Mouse (Mus musculus) MEL (cell line): ENCODE results near the gene Rps25. TPM values are rescaled to one million over a fixed set of nuclear protein-coding genes. Genes with fewer than 3 reads are reported as not detected.
"Not testable (repeated sequence)": the region's sequence is repeated elsewhere in the genome, so short reads cannot be mapped to it uniquely, and the experiment has no call there.

Source experiments
- DNase-seq: peaks from one replicate; pipeline ENCODE4 v3.0.0; 2011; ENCODE audit warnings: low read depth, low spot score
- H3K27ac ChIP-seq: 2 replicates; pipeline ENCODE4 v1.5.1; 2012; ENCODE audit warnings: low read depth, mild to moderate bottlenecking, control low read depth, low read length, moderate library complexity; ENCODE audit not compliant: control insufficient read depth
- H3K27me3 ChIP-seq, 2 experiments: fragments of 150-350 bp in 1 of 2; sonication (generic) in 1 of 2; 2 replicates each; pipeline ENCODE4 v1.6.1; 2012; ENCODE audit warnings: low read length in 2 of 2, mild to moderate bottlenecking in 2 of 2, improper control_type of control experiment in 1 of 2, moderate library complexity in 1 of 2; ENCODE audit not compliant: insufficient read depth in 2 of 2, control insufficient read depth in 1 of 2
- H3K36me3 ChIP-seq, 2 experiments: 2 replicates each; pipeline ENCODE4 v1.6.1; 2012 to 2014; ENCODE audit warnings: low read length in 2 of 2, improper control_type of control experiment in 1 of 2, inconsistent platforms in 1 of 2, mild to moderate bottlenecking in 1 of 2; ENCODE audit not compliant: insufficient read depth in 2 of 2, control insufficient read depth in 1 of 2
- H3K4me1 ChIP-seq, 2 experiments: fragments of 150-350 bp in 1 of 2; sonication (generic) in 1 of 2; 2 replicates each; pipeline ENCODE4 v1.6.1; 2012; ENCODE audit warnings: low read length in 2 of 2, improper control_type of control experiment in 1 of 2, mild to moderate bottlenecking in 1 of 2; ENCODE audit not compliant: insufficient read depth in 2 of 2, control insufficient read depth in 1 of 2
- H3K4me3 ChIP-seq, 2 experiments: fragments of 150-350 bp in 1 of 2; sonication (generic) in 1 of 2; 2 replicates each; pipeline ENCODE4 v1.5.1; 2012; ENCODE audit warnings: low read depth in 2 of 2, low read length in 2 of 2, mild to moderate bottlenecking in 2 of 2, moderate library complexity in 2 of 2, control low read depth in 1 of 2, improper control_type of control experiment in 1 of 2; ENCODE audit not compliant: control insufficient read depth in 1 of 2, insufficient read depth in 1 of 2
- H3K79me2 ChIP-seq: 2 replicates; pipeline ENCODE4 v1.6.1; 2012; ENCODE audit warnings: mild to moderate bottlenecking, low read length, moderate library complexity; ENCODE audit not compliant: control insufficient read depth, poor library complexity, insufficient read depth
- H3K9ac ChIP-seq: 2 replicates; pipeline ENCODE4 v1.6.1; 2012; ENCODE audit warnings: low read depth, mild to moderate bottlenecking, control low read depth, low read length, moderate library complexity; ENCODE audit not compliant: control insufficient read depth, poor library complexity, severe bottlenecking
- H3K9me3 ChIP-seq: fragments of 150-350 bp; sonication (generic); replicated peaks from 2 replicates; pipeline ENCODE4 v1.6.1; 2012; ENCODE audit warnings: mild to moderate bottlenecking, low read length, improper control_type of control experiment, moderate library complexity; ENCODE audit not compliant: insufficient read depth
- CHD1 ChIP-seq: IDR thresholded peaks from 2 replicates; pipeline ENCODE4 v1.6.1; 2012; ENCODE audit warnings: low read depth, mild to moderate bottlenecking, inconsistent platforms, low read length, improper control_type of control experiment
- CHD2 ChIP-seq: IDR thresholded peaks from 2 replicates; pipeline ENCODE4 v1.6.1; 2011; ENCODE audit warnings: low read length, improper control_type of control experiment
- E2F4 ChIP-seq: IDR thresholded peaks from 2 replicates; pipeline ENCODE4 v1.6.1; 2011; ENCODE audit warnings: low read depth, low read length, improper control_type of control experiment, borderline replicate concordance
- ELF1 ChIP-seq: IDR thresholded peaks from 2 replicates; pipeline ENCODE4 v1.6.1; 2014; ENCODE audit warnings: low read depth, mild to moderate bottlenecking, inconsistent platforms, low read length, improper control_type of control experiment, moderate library complexity
- JUND ChIP-seq: IDR thresholded peaks from 2 replicates; pipeline ENCODE4 v1.6.1; 2011; ENCODE audit warnings: low read depth, mild to moderate bottlenecking, improper control_type of control experiment, low read length
- KAT2A ChIP-seq: conservative IDR thresholded peaks from 2 replicates; pipeline ENCODE4 v1.6.1; 2012; ENCODE audit warnings: low read depth, low read length, improper control_type of control experiment, inconsistent platforms
- MAX ChIP-seq: IDR thresholded peaks from 2 replicates; pipeline ENCODE4 v1.6.1; 2011; ENCODE audit warnings: low read length, improper control_type of control experiment
- MEF2A ChIP-seq: IDR thresholded peaks from 2 replicates; pipeline ENCODE4 v1.6.1; 2014; ENCODE audit warnings: low read depth, mild to moderate bottlenecking, inconsistent platforms, low read length, improper control_type of control experiment; ENCODE audit not compliant: poor library complexity, insufficient replicate concordance, severe bottlenecking; ENCODE audit errors: extremely low read depth
- MXI1 ChIP-seq: IDR thresholded peaks from 2 replicates; pipeline ENCODE4 v1.6.1; 2011; ENCODE audit warnings: mild to moderate bottlenecking, low read depth, low read length, improper control_type of control experiment
- MYB ChIP-seq: IDR thresholded peaks from 2 replicates; pipeline ENCODE4 v1.6.1; 2011; ENCODE audit warnings: mild to moderate bottlenecking, low read depth, low read length, improper control_type of control experiment
- MYC ChIP-seq: IDR thresholded peaks from 2 replicates; pipeline ENCODE4 v1.6.1; 2011; ENCODE audit warnings: low read depth, mild to moderate bottlenecking, low read length, improper control_type of control experiment, moderate library complexity
- NELFE ChIP-seq: IDR thresholded peaks from 2 replicates; pipeline ENCODE4 v1.6.1; 2011; ENCODE audit warnings: low read depth, low read length, improper control_type of control experiment
- POLR2A ChIP-seq, 2 experiments: IDR thresholded peaks; 2 replicates each; pipeline ENCODE4 v1.6.1; 2011 to 2012; ENCODE audit warnings: low read length in 2 of 2, mild to moderate bottlenecking in 2 of 2, control low read depth in 1 of 2, improper control_type of control experiment in 1 of 2, low read depth in 1 of 2, moderate library complexity in 1 of 2; ENCODE audit not compliant: control insufficient read depth in 1 of 2, insufficient read depth in 1 of 2, poor library complexity in 1 of 2
- POLR2AphosphoS2 ChIP-seq: IDR thresholded peaks from 2 replicates; pipeline ENCODE4 v1.6.1; 2011; ENCODE audit warnings: low read length, improper control_type of control experiment
- POLR2AphosphoS5 ChIP-seq: IDR thresholded peaks from 2 replicates; pipeline ENCODE4 v1.6.1; 2012; ENCODE audit warnings: low read depth, borderline replicate concordance, mild to moderate bottlenecking, inconsistent platforms, low read length, moderate library complexity, mixed read lengths
- RAD21 ChIP-seq: IDR thresholded peaks from 2 replicates; pipeline ENCODE4 v1.6.1; 2011; ENCODE audit warnings: mild to moderate bottlenecking, low read depth, low read length, improper control_type of control experiment
- SIN3A ChIP-seq: IDR thresholded peaks from 2 replicates; pipeline ENCODE4 v1.6.1; 2012; ENCODE audit warnings: low read length, improper control_type of control experiment, inconsistent platforms
- TAL1 ChIP-seq: IDR thresholded peaks from 2 replicates; pipeline ENCODE4 v1.6.1; 2012; ENCODE audit warnings: mild to moderate bottlenecking, inconsistent platforms, low read length, moderate library complexity, mixed read lengths
- TBP ChIP-seq: IDR thresholded peaks from 2 replicates; pipeline ENCODE4 v1.8.0; 2011; ENCODE audit warnings: low read depth, low read length, improper control_type of control experiment
- TCF12 ChIP-seq: IDR thresholded peaks from 2 replicates; pipeline ENCODE4 v1.6.1; 2014; ENCODE audit warnings: low read depth, mild to moderate bottlenecking, inconsistent platforms, low read length, improper control_type of control experiment, moderate library complexity
- UBTF ChIP-seq: IDR thresholded peaks from 2 replicates; pipeline ENCODE4 v1.6.1; 2012; ENCODE audit warnings: low read depth, mild to moderate bottlenecking, inconsistent platforms, low read length, improper control_type of control experiment, moderate library complexity, borderline replicate concordance; ENCODE audit not compliant: insufficient read depth
- USF1 ChIP-seq: IDR thresholded peaks from 2 replicates; pipeline ENCODE4 v1.6.1; 2014; ENCODE audit warnings: low read depth, mild to moderate bottlenecking, inconsistent platforms, low read length, improper control_type of control experiment, moderate library complexity
- ZC3H11A ChIP-seq: IDR thresholded peaks from 2 replicates; pipeline ENCODE4 v1.6.1; 2012; ENCODE audit warnings: low read depth, mild to moderate bottlenecking, inconsistent platforms, low read length, improper control_type of control experiment
- ZMIZ1 ChIP-seq: IDR thresholded peaks from 2 replicates; pipeline ENCODE4 v1.6.1; 2012; ENCODE audit warnings: low read depth, mild to moderate bottlenecking, inconsistent platforms, low read length, improper control_type of control experiment, moderate library complexity
- ZNF384 ChIP-seq: IDR thresholded peaks from 2 replicates; pipeline ENCODE4 v1.6.1; 2012; ENCODE audit warnings: low read depth, mild to moderate bottlenecking, inconsistent platforms, low read length, improper control_type of control experiment
- polyA plus RNA-seq, 2 experiments: library from polyadenylated mRNA; stranded (reverse) in 1 of 2; unstranded in 1 of 2; fragments of >175 nt in 1 of 2; fragments of >200 nt in 1 of 2; gene quantifications; 2 replicates each; pipeline versions ENCODE4 v1.2.1 to v1.2.4; 2012; ENCODE audit warnings: low replicate concordance in 2 of 2, low read depth in 1 of 2; ENCODE audit not compliant: insufficient read length in 2 of 2, insufficient read depth in 1 of 2, missing spikeins in 1 of 2
- total RNA-seq: library from RNA; depleted of rRNA; stranded (reverse); fragments of 300-350 nt; gene quantifications from 2 replicates; pipeline ENCODE4 v1.2.3, GENCODE M21; 2012

Gene Rps25
- total and polyA plus RNA-seq, 3 experiments = 2,743 to 3,114 TPM; not detected in 1

DNA sequence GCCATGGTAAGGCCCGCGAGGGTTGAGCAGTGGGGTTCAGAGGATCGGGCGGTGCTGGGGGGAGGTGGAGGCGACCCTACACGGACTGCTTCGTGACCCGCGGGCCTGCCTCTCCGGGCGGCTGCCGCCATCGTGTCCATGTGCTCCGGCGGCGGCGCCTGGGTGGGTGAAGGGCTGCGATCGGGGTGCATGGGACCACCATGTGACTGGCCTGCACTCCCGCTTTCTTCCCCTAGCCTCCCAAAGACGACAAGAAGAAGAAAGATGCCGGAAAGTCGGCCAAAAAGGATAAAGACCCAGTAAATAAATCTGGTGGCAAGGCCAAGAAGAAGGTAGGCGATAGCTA, 786 bp downstream of the Rps25 start:
- TF ChIP-seq TBP = peak; percentile 1; the same call in 1 of the 2 replicates
- no peak for TF ChIP-seq TCF12
- peak; percentile 78; the same call in 1 of the 2 replicates for TF ChIP-seq MYC
- TF ChIP-seq USF1 = 0 out of 2 replicates have a peak, but pooled peaks have one; percentile 7
- TF ChIP-seq E2F4 = no peak
- no peak for TF ChIP-seq CHD2
- TF ChIP-seq NELFE = no peak
- TF ChIP-seq JUND = no peak
- TF ChIP-seq POLR2A (IDR thresholded peaks at IDR 0.05; ENCODE audit: control insufficient read depth in 1 of 2, insufficient read depth in 1 of 2, low read depth in 1 of 2, low read length in 2 of 2, poor library complexity in 1 of 2) = 0 out of 4 replicates have a peak, but pooled peaks of 1 of the 2 experiments have one; percentile 3
- TF ChIP-seq KAT2A = no peak
- peak; percentile 5; the same call in 1 of the 2 replicates for TF ChIP-seq MEF2A
- no peak for TF ChIP-seq CHD1
- no peak for TF ChIP-seq MYB
- peak; percentile 89; the same call in 1 of the 2 replicates for TF ChIP-seq MAX
- Histone ChIP-seq H3K79me2 (peaks cover 29% of the 10 kb centered on the region), H3K36me3 (peaks cover 13 to 44% of the 10 kb centered on the region in 2 experiments), H3K27me3 (no peaks in the 10 kb centered on the region), H3K9me3 (no peaks in the 10 kb centered on the region), H3K4me3 (peak overlapping the region; percentile 90 to 92), H3K4me1 (peaks cover 0 to 33% of the 10 kb centered on the region in 2 experiments; a peak in 2 of 4 replicates), H3K27ac (peak overlapping the region; percentile 97), H3K9ac (peak overlapping the region; percentile 95)
- no peak for DNase-seq

DNA sequence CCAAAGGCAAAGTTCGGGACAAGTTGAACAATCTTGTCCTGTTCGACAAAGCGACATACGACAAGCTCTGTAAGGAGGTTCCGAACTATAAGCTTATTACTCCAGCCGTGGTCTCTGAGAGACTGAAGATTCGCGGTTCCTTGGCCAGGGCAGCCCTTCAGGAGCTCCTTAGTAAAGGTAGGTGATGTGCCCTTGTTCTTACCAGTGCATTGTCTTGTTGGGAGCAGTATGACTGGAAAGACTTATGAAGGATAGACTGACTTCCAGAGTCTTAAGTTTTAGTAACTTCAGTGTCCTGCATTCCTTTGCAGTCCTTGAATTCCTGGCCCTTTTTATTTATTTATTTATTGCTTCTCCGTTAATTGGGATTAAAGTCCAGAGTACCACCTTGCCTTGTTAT, 1.8 kb downstream of the Rps25 start:
- DNase-seq, H3K9me3 ChIP-seq, H3K27me3 ChIP-seq: not testable (repeated sequence)
- Histone ChIP-seq H3K4me3 (peak overlapping the region; percentile 90 to 92), H3K27ac (peak overlapping the region; percentile 97), H3K4me1 (peaks cover 0 to 37% of the 10 kb centered on the region in 2 experiments; a peak in 2 of 4 replicates), H3K36me3 (peaks cover 8 to 46% of the 10 kb centered on the region in 2 experiments), H3K79me2 (peaks cover 29% of the 10 kb centered on the region), H3K9ac (peak overlapping the region; percentile 95)
- TF ChIP-seq SIN3A = 0 out of 2 replicates have a peak, but pooled peaks have one; percentile 34

DNA sequence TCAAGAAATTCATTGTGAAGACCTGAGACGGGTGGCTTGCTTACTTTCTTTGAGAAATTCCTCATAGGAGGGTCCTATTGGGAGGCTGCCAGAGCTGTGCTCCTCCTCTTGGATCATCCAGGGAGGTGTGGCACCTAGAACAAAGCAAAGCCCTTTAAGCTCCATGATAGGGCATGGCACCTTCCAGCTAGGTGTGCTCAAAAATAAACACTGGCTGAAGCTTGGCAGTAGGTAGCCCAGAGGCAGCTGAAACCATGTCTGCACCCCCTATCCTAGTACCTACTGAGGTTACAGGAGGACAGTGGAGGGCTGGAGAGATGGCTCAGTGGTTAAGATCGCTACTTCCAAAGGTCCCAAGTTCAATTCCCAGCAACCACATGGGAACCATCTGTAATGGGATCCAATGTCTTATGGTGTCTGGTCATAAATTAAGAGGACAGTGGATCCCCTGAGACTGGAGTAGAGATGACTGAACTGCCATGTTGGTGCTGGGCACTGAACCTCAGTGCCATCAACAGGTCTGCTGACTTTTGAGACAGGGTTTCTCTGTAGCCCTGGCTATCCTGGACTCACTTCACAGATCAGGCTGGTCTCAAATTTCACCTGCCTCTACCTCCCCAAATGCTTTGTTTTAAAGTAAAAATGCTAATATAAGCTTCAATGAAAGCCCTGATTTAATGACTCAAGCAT, 3.9 kb downstream of the Rps25 start:
- Histone ChIP-seq H3K9me3 (no peaks in the 10 kb centered on the region), H3K9ac (no peak overlapping the region; the same call in 1 of the 2 replicates), H3K36me3 (peaks cover 6 to 41% of the 10 kb centered on the region in 2 experiments; a peak in 3 of 4 replicates), H3K4me1 (peaks cover 0 to 35% of the 10 kb centered on the region in 2 experiments; a peak in 2 of 4 replicates), H3K79me2 (peaks cover 26% of the 10 kb centered on the region), H3K4me3 (no peak overlapping the region), H3K27ac (peak overlapping the region; percentile 8), H3K27me3 (no peaks in the 10 kb centered on the region)
- peak; percentile 51 for DNase-seq
- TF ChIP-seq UBTF (no peak), POLR2AphosphoS5 (peak; percentile 60; the same call in 1 of the 2 replicates), JUND (no peak), MXI1 (no peak), CHD2 (no peak), TAL1 (no peak), TBP (no peak), SIN3A (no peak), ZC3H11A (no peak), RAD21 (no peak), POLR2AphosphoS2 (peak; percentile 57; the same call in 1 of the 2 replicates), ELF1 (no peak), ZMIZ1 (peak; percentile 40), MEF2A (no peak), ZNF384 (no peak)
